Mouse (Mus musculus) cerebellum, adult 18-20 months (tissue): Measurements from ENCODE around the gene Rnf181.

ENCODE experiments used
- DNase-seq, 2 experiments: peaks; one replicate each; pipeline ENCODE4 v3.0.0; 2021

The Rnf181 gene

DNA sequence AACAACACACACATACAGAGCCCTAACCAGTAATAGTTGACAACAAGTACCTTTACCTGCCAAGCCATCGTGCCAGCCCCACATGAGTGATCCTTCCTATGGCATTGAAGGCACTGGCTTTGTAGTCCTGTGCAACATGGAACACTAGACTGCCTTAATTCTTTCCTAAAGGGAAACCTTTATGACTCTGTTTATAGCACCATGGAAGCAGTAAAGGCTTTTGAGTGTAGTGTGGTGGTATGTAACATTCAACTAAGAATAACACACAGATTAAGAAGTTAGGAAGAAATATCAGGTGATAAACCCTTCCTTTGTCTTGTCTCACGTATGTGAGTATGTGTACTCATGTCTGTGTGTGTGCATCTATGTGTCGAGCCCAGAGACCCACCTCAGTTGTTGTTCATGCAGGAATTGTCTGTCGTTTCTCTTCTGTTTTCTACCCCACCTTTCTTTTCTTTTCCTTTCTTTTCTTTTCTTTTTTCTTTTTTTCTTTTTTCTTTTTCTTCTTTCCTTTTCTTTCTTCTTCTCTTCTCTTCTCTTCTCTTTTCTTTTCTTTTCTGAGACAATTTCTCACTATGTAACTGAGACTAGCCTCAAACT lies at the start of gene Rnf181:
TSS of gene Rnf181 (minus strand) at position 113 of the 600 bp plus-strand sequence.
- no peak for DNase-seq

DNA sequence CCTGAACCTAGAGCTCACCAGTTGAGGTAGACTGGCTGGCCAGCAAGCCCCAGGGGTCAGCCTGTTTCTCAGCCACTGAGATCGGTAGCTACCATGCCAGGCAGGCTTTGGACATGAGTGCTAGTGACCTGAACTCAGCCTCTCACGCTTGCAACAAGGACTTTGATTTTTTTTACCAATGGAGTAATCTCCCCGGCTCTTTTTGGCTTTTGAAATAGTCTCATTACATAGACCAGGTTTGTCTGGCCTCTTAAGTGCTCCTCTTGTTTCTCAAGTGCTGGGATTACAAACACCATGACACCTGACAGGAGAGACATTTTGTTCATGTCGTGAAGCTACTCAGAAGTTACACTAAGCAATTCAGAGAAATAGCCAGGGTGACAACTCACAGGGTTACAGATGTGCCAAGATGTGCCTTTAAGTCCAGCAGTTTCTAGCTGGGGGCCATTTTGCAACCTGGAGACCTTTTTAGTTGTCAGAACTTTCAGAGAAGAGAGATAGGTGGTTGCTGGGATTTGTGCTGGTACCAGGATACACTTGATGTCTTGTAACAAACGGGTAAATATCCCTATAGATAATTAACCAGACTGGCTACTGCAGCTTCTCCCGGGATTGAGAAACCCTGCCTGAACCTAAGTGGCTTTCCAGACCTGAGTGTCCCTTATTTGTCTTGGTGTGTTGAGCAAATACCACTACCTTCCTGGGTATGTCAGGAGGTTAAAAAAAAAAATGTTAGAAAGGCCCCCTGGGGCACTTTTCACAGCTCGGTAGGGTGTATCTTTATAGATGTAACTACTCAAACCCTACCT lies 49.4 kb upstream of the Rnf181 start:
- no peak for DNase-seq

DNA sequence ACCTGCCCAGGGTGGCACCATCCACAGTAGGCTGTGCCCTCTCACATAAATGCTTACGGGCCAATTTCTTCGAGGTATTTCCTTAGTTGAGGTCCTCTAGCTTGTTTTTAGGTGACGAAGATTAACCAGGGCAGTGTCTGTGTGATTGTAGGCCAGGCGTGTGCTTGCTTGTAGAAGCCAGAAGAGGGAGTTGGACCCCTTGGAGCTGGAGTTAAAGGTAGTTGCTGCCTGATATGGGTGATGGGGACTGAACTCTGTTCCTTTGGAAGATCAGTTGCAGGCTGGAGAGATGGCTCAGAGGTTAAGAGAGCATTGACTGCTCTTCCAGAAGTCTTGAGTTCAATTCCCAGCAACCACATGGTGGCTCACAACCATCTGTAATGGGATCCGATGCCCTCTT lies 48.4 kb upstream of the Rnf181 start:
- DNase-seq: no peak

DNA sequence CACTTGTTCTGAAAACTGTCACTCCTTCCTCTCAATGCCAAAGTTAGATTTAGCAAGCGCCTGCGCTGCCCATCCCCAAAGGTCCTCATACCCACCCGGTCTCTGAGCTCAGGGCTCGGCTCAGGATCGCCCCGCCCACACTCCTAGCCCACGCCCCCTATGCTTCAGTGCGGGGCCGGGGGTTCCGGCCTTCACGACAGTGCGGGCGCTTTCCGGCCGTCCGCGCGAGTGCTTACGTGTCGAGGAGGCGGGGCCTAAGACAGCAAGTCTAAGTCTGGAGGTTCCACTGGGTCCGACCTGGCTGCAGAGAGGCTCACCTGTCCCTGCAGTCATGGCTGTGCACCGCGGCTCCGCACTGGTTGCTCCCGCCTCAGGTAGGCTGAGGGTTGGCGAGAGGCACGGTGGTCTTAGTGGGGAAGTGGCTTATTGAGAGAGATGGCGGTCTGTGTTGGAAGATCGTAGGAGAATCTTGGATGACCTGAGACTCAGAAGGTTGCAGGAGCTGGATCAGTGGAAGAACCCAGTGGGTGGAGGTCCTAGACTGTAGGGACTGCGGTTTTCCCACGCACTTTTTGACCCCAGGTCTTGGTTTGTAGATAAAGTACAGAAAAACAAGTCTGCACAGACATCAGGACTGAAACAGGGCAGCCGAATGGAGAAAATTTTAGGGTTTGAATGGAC lies 47.5 kb upstream of the Rnf181 start, which contains the start of gene Ggcx:
TSS of gene Ggcx (plus strand) at position 233 of the 681 bp plus-strand sequence.
- DNase-seq: peak; percentile 95 to 96

DNA sequence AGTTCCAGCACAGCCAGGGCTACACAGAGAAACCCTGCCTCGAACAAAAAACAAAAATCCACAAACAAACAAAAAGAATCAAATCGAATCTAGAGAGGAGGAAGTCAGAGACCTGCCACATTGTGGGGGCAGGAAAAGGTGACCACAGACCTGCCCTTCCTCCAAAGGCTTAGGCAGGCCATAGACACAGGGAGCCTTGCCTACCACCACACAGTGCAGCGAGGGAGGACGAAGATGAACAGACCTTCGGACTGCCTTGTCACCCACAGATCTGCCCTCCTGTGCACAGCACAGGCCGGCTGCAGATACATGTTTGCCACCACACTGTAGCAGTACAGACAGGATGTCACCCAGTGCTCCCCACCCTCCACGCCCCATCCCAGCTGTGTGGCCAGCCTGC lies 43.8 kb upstream of the Rnf181 start:
- no peak for DNase-seq

DNA sequence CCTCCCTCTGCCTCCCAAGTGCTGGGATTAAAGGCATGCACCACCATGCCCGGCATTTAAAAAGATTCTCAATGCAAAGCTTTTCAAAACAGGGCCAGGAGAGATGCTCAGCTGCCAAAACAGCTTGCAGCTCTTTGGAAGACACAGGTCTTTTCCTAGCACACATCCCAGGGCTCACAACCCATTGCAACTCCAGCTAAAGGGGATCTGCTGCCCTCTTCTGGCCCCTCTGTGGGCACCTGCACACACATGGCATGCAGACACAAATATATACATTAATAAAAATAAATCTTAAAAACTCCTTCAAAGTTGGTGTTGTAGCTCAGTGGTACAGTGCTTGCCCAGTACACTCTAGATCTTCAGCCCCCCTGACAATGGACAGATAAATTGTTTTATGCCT lies 43.2 kb upstream of the Rnf181 start:
- no peak for DNase-seq

DNA sequence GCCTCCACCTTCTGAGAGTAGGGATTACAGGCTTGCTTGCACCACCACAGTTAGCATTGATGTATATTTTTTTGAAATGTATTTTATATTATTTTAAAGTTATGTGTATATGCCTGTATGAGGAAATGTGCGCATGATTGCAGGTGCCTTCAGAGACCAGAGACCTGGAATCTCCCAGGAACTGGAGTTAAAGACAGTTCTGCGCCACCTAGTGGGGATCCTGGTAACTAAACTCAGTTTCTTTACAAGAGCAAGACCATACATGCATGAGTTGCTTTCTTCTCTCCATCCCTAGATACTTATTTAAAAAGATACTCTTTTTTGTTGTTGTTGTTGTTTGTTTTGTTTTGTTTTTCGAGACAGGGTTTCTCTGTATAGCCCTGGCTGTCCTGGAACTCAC lies 42.8 kb upstream of the Rnf181 start:
- peak; percentile 77 for DNase-seq

DNA sequence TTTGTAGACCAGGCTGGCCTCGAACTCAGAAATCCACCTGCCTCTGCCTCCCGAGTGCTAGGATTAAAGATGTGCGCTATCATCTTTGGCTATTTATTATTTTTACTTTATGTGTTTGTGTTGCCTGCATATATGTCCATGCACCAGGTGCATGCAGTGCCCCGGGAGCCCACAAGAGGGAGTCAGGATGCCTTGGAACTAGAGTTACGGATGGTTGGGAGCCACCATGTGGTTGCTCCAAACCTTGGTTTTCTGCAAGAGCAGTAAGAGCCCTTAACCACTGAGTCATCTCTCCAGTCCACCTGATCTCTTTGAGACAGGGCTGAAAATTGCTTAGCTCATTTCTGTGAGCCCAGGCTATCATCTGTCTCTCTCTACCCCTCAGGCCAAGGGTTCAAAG lies 40.4 kb upstream of the Rnf181 start:
- peak; percentile 81 to 85 for DNase-seq

DNA sequence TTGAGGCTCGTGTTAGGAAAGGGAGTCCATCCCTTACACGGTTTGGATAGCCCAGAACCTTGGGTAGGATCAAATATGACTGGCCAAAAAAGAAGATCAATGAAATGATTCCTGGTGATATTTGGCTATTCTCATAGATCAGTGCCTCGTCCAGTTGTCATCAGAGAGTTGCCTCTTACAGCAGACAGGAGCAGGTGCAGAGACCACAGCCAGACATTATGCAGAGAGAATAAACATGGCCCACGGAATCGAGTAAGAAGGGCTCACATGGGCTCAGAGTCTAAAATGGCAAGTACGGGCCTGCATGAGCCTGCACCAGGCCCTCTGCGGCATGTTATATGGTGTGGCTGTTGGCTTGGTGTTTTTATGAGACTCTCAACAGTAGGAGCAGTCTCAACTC lies 38.6 kb upstream of the Rnf181 start:
- no peak for DNase-seq

DNA sequence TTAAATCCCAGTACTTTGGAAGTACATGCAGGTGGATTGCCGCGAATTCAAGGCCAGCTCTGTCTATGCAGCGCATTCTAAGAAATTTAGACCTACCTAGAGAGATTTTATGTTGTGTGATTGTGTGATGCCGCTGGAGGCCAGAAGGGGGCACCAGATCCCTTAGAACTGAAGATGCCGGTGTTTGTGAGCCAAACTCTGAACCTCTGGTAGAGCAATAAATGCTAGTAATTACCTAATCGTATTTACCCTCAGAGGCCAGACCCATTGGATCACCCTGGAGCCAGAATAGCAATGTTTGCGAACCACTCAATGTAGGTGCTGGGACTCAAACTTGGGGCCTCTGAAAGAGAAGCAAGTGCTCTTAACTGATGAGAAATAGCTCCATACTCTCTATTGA lies 35.1 kb upstream of the Rnf181 start:
- DNase-seq: peak; percentile 71 to 80

DNA sequence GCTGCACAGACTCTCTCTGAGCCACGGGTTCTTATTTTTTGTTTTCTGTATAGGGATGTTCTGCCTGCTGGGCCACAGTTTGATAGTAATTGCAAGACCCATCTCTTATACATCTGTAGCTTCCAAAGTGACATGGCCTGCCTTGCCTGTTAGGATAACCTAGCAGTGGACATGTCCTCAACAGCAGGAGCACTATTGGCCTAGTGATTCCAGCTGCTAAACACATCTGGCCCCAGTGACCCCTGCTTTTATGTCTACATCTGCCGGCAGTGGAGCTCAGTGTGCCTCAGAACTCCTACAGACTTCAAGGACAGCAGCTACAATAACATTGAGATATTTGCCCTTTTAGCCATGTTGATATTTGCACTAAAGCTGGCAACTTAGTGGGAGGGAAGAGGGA lies 33.2 kb upstream of the Rnf181 start:
- no peak for DNase-seq

DNA sequence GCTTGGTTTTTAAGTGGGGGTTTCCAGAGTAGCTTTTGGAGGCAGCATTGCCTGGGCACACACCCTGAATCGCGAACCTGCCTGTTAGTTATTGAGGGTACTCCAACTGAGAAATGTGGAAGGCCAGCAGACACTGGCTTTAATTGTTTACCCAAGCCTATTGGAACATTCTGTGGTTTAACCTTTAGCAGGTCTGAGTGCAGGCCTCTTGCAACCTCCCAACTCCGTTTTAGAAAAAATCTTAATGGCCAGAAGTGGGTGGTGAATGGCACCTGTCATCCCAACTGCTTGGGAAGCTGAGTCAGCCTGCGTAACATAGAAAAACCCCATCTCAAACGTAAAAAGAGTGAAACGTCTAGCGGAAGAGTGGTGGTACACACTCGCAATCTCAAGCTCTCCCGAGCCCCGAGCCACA lies 30.1 kb upstream of the Rnf181 start:
- no peak for DNase-seq

DNA sequence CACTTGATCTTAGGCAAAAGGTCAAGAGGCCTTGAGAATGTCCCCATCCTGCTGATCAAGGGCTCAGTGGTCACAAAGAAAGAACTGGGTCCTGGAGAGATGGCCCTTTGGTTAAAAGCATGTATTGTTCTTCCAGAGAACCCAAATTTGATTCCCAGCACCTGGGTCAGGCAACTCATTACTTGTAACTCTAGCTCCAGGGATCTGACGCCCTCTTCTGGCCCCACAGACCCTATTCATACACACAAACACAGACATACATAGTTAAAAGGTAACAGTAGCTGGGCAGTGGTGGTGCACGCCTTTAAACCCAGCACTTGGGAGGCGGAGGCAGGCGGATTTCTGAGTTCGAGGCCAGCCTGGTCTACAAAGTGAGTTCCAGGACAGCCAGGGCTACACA lies 25.6 kb upstream of the Rnf181 start:
- no peak for DNase-seq

DNA sequence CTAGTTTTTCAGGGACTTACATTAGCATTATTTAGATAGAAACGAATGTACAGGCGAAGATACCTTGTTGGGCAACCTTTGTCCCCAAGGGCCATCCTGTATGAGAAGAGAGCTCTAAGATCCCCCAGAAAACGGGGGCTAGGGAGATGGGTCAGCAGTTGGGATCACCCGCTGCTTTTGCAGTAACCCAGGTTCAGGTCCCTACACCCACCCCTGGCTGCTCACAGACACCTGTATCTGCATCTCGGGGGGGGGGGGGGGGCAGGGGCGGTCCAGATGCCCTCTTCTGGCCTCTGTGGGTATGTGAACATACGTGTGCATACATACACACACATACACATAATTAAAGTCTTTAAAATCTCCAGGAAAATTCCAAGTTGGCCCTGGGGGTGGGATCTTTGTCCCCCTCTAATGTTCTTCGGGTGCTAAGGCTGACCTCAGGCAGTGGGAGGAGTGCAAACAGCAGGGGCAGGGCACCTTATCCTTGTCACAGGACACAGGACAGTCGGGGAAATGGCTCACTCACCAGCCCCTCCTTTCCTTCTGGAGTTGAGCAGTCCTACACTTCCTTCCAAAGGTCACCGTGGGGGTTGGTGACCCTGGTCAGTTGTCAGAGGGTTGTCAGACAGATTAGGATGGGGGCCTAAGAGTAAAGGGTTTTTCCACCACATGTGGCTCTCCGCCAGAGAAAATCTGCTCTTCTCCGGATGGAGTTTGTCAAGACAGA lies 24.2 kb upstream of the Rnf181 start:
- DNase-seq: peak in 1 of 2 experiments; percentile 10

DNA sequence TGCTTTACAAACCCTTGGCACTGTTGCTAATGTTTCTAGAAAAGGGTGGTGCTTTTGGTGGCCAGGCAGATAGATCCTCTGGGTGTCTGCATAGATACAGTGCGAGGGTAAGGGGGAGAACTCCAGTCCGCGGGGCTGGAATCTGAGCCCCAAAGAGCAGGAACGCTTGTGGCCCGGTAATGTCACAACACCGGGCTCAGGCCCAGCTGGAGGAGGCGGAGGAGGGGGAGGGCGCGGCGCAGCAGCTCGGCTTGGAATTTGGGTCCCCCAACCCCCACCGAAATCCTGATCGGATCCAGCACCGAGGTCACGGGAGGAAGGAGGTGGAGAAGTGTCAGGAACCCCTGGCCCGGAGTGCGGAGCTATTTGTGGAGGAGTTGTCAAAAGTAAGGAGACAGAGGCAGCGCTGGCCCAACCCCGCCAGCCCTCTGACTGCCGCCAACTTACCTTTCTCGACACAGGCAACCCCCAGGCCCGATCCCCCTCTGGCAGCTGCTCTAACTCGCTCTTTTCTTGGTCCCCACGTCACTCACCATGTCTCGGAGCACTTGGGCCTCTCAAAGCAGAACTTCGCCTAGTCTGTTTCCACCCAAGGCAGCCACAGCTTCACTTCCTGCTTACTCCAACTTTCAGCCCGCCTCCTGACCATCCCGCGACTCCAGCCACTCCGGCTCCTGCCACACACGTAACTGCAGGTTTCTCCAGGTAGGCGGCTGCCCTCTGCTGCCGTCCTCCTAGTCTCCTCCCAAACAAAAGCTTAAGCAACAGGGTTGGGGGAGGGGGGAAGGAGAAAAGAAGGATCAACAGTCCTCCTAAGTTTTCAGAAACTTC lies 23.4 kb upstream of the Rnf181 start, which contains the start of gene Vamp8:
TSS of gene Vamp8 (minus strand) at position 763 of the 831 bp plus-strand sequence.
- peak; percentile 64 to 69 for DNase-seq

DNA sequence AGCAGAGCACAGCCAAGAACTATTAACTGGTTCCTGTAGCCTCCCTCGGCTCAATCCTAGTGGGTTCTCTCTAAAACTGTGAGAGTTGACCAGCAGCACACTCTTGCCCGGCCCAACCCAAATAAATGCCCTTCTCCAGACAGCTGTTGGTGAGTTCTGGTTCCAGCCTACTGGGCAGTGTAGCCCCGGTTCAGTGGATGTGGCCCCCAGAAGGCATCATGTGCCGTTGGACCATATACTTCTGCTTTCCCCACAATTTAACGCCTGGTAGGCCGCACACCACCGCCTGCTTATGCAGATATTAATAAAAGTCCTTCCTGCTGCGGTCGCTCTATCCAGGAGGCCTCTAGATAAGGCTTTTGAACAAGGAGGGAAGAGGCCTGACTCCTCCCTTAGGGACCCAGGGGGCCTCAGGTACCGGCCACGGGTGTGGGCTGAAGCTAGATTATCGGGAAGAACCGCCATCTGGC lies 22.8 kb upstream of the Rnf181 start:
- no peak for DNase-seq

DNA sequence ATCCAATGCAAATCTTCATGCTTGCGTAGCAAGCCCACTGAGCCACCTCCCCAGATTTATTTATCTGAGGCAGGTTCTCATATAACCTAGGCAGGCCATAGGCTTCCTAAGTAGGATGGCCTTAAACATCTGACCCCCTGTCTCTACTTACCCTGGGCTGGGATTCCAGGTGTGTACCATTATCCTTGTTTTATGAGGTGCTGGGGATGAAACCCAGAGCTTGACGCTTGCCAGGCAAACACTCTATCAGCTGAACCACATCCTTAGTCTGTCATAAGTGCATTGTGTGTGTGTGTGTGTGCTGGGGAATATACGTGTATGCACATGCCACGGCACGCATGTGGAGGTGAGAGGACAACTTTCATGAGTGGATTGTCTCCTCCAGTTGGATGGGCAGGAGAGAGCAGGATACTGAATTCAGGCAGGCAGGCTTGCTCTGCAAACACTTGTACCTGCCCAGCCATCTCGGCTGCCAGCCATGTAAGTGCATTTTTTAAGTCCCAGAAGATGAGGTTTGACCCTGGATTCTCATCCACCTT lies 22.1 kb upstream of the Rnf181 start:
- DNase-seq: no peak

DNA sequence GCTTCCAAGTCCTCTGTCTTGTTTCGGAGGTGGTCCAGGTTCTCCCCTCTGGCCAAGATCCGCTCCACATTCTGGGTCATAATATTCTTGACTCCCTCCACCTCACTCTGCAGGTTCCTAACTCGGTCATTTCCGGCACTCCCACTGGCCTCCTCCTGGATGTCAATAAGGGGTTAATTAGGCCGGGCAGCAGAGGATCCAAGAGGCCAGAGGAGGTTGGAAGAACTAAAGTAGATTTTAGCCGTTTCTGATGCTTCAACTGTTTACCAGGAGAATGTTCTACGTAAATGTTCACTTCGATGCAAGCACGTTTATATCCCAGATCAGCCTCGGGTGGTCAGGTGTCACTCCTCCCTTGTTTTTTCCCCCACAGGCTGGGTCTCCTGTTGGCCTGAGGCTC lies 21.5 kb upstream of the Rnf181 start:
- DNase-seq: no peak

DNA sequence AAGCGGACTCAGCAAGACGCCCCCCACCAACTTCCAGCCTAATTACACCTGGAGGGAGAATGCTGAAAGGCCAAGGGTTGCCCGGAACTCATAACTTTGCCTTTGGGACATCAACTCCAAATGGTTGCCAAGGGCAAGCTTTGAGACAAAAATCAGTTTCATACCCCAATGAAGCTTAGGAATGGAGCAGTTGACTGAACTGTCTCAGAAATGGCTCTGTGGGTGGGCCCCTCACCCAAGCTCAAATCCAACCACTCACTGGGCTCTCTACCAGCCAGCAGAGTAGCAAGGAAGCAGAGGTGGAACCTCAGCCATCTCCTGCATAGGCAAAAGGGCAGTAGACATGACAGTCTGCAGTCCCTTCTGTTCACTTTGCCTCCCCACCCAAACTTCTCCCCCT lies 21.1 kb upstream of the Rnf181 start:
- DNase-seq: no peak

DNA sequence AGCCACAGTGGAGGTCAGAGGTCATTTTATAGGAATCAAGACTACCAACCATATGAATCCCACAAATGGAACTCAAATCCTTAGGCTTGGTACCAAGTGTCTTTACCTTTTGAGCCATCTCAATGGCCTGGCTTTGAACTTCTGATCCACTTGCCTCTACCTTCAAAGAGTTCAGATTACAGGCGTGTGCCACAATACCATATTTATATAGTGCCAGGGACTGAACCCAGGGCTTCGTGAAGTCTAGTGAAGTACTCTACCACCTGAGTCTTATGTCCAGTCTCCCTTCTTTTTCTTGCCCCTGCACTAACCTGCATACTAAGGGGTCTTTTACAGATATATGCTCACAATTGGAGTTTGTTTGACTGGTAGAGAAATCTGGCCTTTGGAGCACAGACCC lies 19.8 kb upstream of the Rnf181 start:
- no peak for DNase-seq

DNA sequence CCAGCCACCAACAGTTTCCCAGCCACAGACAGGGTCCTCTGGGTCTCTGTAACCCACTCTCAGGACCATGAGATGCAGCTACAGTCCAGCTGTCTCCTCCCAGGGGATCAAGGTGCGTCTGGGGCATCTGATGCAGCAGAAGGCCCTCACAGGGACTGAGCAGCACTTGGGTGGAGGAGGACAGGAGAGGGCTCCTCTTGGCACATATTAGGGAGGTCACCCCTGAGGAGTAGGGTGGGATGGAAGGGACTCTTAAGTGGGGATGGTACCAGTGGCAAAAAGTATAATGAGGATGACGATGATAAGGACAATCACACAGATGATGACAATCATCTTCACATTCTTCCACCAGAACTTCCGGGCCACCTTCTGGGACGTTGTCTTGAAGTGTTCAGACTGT lies 18.5 kb upstream of the Rnf181 start:
- DNase-seq: no peak

DNA sequence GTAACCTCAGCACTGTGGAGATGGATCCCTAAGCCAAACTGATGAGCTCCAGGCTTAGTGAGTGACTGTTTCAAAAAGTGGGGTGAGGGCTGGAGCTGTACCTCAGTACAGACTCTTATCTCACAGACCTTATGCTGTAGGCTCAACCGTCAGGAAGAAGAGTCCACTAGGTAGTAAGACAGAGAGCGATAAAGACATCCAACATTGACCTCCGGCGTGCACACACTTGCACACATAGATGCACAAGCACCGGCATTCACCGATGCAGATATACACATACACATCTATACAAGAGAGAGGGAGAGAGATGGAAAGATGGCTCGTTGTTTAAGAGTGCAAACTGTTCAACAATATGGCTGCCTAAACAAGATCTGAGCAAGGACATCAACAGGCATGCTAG lies 17.2 kb upstream of the Rnf181 start:
- no peak for DNase-seq
